Mouse (Mus musculus): ENCODE data around the gene 9930021J03Rik.

GRCm38 (mm10) chr19:29853711-29854110 is 47.9 kb upstream of the 9930021J03Rik start:
- TF ChIP-seq FLI1 (IDR thresholded peaks at IDR 0.05; ENCODE audit: low read length) = no peak
- TF ChIP-seq GATA1 (IDR thresholded peaks at IDR 0.05; ENCODE audit: borderline replicate concordance, low read length) = no peak
